In genomic region chr14:27081536-27082275, GRCm38 (mm10) we compare ENCODE assay signal across 25 mouse cellular contexts. TPM values are rescaled to one million over a fixed set of nuclear protein-coding genes. Genes with fewer than 3 reads are reported as not detected.
DNase-seq lines count a peak whose midpoint lies in the region; ATAC-seq lines count a peak whose summit lies in the region.
"Had no signal": no experiment of that assay in that cellular context is flagged by ENCODE, and none has a peak within 500 bp of the region (broad histone marks: within the 10 kb centered on the region; RNA-seq: fewer than 3 reads in every experiment).

No protein-coding gene starts in this region.

- H3K9ac ChIP-seq in hindbrain, embryonic 11.5 days (ENCODE audit: low read depth, low read length), result no peak overlapping the region
- H3K9ac ChIP-seq: embryonic facial prominence, embryonic 12.5 days; heart, embryonic 12.5 days; hindbrain, embryonic 14.5 days; intestine, embryonic 15.5 days; midbrain, embryonic 12.5 days; neural tube, embryonic 12.5 days had no signal

- peak; percentile 99 for ATAC-seq in frontal cortex, adult (ENCODE audit: low TSS enrichment)
- ATAC-seq in hindbrain, embryonic 11.5 days (ENCODE audit: low FRiP score), result no peak
- ATAC-seq: forebrain, embryonic 14.5 days; intestine, embryonic 15.5 days; lung, postnatal 0 days had no signal

- intact Hi-C loops in left cerebral cortex, postnatal 25 days (cut with DNase I), result loop anchor here (1.0 kb wide), 1 partner anchor 21 kb away; no protein-coding TSS in a partner anchor

- no peak for DNase-seq in frontal cortex, postnatal 10 days (ENCODE audit: low spot score in 2 of 2)
- DNase-seq in layer of hippocampus, adult 8-10 months (ENCODE audit: low spot score in 2 of 2), result peak; percentile 35 to 36
- no peak for DNase-seq in layer of hippocampus, postnatal 36 days
- DNase-seq in NIH3T3 (ENCODE audit: low read depth), result peak; percentile 59
- DNase-seq in left cerebral cortex, postnatal 25 days (ENCODE audit: low spot score in 2 of 2), result peak; percentile 55 to 82
- no peak for DNase-seq in embryo, embryonic 11 days
- DNase-seq in hindbrain, embryonic 11.5 days (ENCODE audit: low spot score), result no peak
- DNase-seq: cerebellum, adult 8-10 months; gastrocnemius, postnatal 10 days; heart, adult 11 months; heart, postnatal 14 days; kidney, postnatal 36 days; liver; thymus, postnatal 4 days had no signal

- no peak overlapping the region for H3K27ac ChIP-seq in hindbrain, embryonic 11.5 days (ENCODE audit: low read depth, low read length)
- H3K27ac ChIP-seq: embryonic facial prominence, embryonic 12.5 days; hindbrain, embryonic 14.5 days; intestine, embryonic 15.5 days; midbrain, embryonic 12.5 days; neural tube, embryonic 12.5 days had no signal

- H3K4me1 ChIP-seq in hindbrain, embryonic 11.5 days (replicated peaks; ENCODE audit: control insufficient read depth, insufficient read depth, low read length), result no peaks in the 10 kb centered on the region
- H3K4me1 ChIP-seq: embryonic facial prominence, embryonic 12.5 days; midbrain, embryonic 12.5 days; neural tube, embryonic 12.5 days had no signal

- WGBS in hindbrain, embryonic 11.5 days, result 75% methylated on average over 5 of the region's 5 CpGs

- H3K27me3 ChIP-seq in hindbrain, embryonic 11.5 days (ENCODE audit: control insufficient read depth, insufficient read depth, low read length), result no peaks in the 10 kb centered on the region
- H3K27me3 ChIP-seq: embryonic facial prominence, embryonic 12.5 days; heart, embryonic 12.5 days; intestine, embryonic 15.5 days; midbrain, embryonic 12.5 days; neural tube, embryonic 12.5 days had no signal

- no peaks in the 10 kb centered on the region for H3K9me3 ChIP-seq in hindbrain, embryonic 11.5 days (ENCODE audit: control insufficient read depth, low read length)
- H3K9me3 ChIP-seq: embryonic facial prominence, embryonic 12.5 days; G1E; heart, embryonic 12.5 days; intestine, embryonic 15.5 days; midbrain, embryonic 12.5 days; neural tube, embryonic 12.5 days had no signal

- H3K4me2 ChIP-seq in hindbrain, embryonic 11.5 days (replicated peaks; ENCODE audit: low read depth, low read length), result no peak overlapping the region
- H3K4me2 ChIP-seq: embryonic facial prominence, embryonic 12.5 days; heart, embryonic 12.5 days; hindbrain, embryonic 14.5 days; intestine, embryonic 15.5 days; midbrain, embryonic 12.5 days; neural tube, embryonic 12.5 days had no signal

- no peak overlapping the region for H3K4me3 ChIP-seq in hindbrain, embryonic 11.5 days (ENCODE audit: low read depth, low read length)
- H3K4me3 ChIP-seq: embryonic facial prominence, embryonic 12.5 days; erythroblast, embryonic 14.5 days; heart, embryonic 12.5 days; intestine, embryonic 15.5 days; midbrain, embryonic 12.5 days; neural tube, embryonic 12.5 days had no signal

- no peaks in the 10 kb centered on the region for H3K36me3 ChIP-seq in hindbrain, embryonic 11.5 days (ENCODE audit: control insufficient read depth, insufficient read depth, low read length)
- H3K36me3 ChIP-seq: G1E; heart, embryonic 12.5 days; intestine, embryonic 15.5 days; midbrain, embryonic 12.5 days had no signal

RNA-seq across cellular contexts. Expression of gene Arhgef3, which starts 33.0 kb away (rescaled TPM):
- total RNA-seq in layer of hippocampus, adult 8-10 months (2022), result 10 to 100 TPM; 68.5 to 86.1 (median 79.8) TPM
- total RNA-seq in layer of hippocampus, postnatal 36 days (2021), result 10 to 100 TPM; 76.8 to 85.8 TPM
- total RNA-seq in left cerebral cortex, postnatal 25 days (2021), result 10 to 100 TPM; 61.9 to 62.2 TPM
- polyA plus RNA-seq in hindbrain, embryonic 11.5 days (2014; fragmentation: Nextera tagmentation; extraction: Ambion mirVana), result 3.5 and 4.4 TPM in 2 replicates

RNA-seq across cellular contexts. Expression of gene Il17rd, which starts 43.0 kb away (rescaled TPM):
- total RNA-seq in layer of hippocampus, adult 8-10 months (2022), result 1 to 10 TPM; 3.0 to 4.5 (median 3.5) TPM
- total RNA-seq in layer of hippocampus, postnatal 36 days (2021), result 1 to 10 TPM; 3.3 to 3.7 TPM
- 1 to 10 TPM; 2.7 to 2.8 TPM for total RNA-seq in left cerebral cortex, postnatal 25 days (2021)
- 5.3 and 5.7 TPM in 2 replicates for polyA plus RNA-seq in hindbrain, embryonic 11.5 days (2014; fragmentation: Nextera tagmentation; extraction: Ambion mirVana)
- polyA plus RNA-seq: G1E had no signal

Comparison
In these comparisons a context has a peak if more than half of its experiments do, and no peak if none do; other contexts are left out.
1. DNase-seq: peak in layer of hippocampus, adult 8-10 months (2 of 2), NIH3T3 (single experiment) and left cerebral cortex, postnatal 25 days (2 of 2); none in frontal cortex, postnatal 10 days (0 of 2), layer of hippocampus, postnatal 36 days (0 of 2), embryo, embryonic 11 days (single experiment) and hindbrain, embryonic 11.5 days (single experiment).